Mouse (Mus musculus) limb, embryonic 11.5 days (tissue): ENCODE data around the gene Psmd5. TPM values are rescaled to one million over a fixed set of nuclear protein-coding genes. Genes with fewer than 3 reads are reported as not detected.
"Not testable (repeated sequence)": the region's sequence is repeated elsewhere in the genome, so short reads cannot be mapped to it uniquely, and the experiment has no call there.

ENCODE experiments used
- ATAC-seq: fragments of 200-750 bp; cut with Nextera tagmentation; 2 replicates; pipeline ENCODE4 v1.8.0; 2017; ENCODE audit warnings: low read depth; ENCODE audit not compliant: insufficient number of reproducible peaks, low FRiP score, low TSS enrichment
- DNase-seq: peaks from one replicate; pipeline ENCODE4 v3.0.0-alpha.2; 2015; ENCODE audit warnings: low spot score
- H3K27ac ChIP-seq: fragments of 300-500 bp; sonication (generic); replicated peaks from 2 replicates; pipeline ENCODE4 v1.5.1; 2014; ENCODE audit warnings: low read depth, mild to moderate bottlenecking, low read length
- H3K27me3 ChIP-seq: fragments of 300-500 bp; sonication (generic); 2 replicates; pipeline ENCODE4 v1.6.1; 2014; ENCODE audit warnings: mild to moderate bottlenecking, low read length, mixed read lengths; ENCODE audit not compliant: control insufficient read depth, insufficient read depth
- H3K36me3 ChIP-seq: fragments of 300-500 bp; sonication (generic); 2 replicates; pipeline ENCODE4 v1.6.1; 2014; ENCODE audit warnings: mild to moderate bottlenecking, low read length, moderate library complexity, mixed read lengths; ENCODE audit not compliant: control insufficient read depth, insufficient read depth
- H3K4me1 ChIP-seq: fragments of 300-500 bp; sonication (generic); 2 replicates; pipeline ENCODE4 v1.6.1; 2014; ENCODE audit warnings: low read length, mixed read lengths; ENCODE audit not compliant: control insufficient read depth, insufficient read depth
- H3K4me2 ChIP-seq: fragments of 300-500 bp; sonication (generic); 2 replicates; pipeline ENCODE4 v1.6.1; 2014; ENCODE audit warnings: low read depth, mild to moderate bottlenecking, moderate library complexity; ENCODE audit not compliant: severe bottlenecking
- H3K4me3 ChIP-seq: fragments of 300-500 bp; sonication (generic); 2 replicates; pipeline ENCODE4 v1.5.1; 2014; ENCODE audit warnings: low read depth, low read length
- H3K9ac ChIP-seq: fragments of 300-500 bp; sonication (generic); 2 replicates; pipeline ENCODE4 v1.6.1; 2014; ENCODE audit warnings: mild to moderate bottlenecking, low read length
- H3K9me3 ChIP-seq: fragments of 300-500 bp; sonication (generic); 2 replicates; pipeline ENCODE4 v1.6.1; 2016; ENCODE audit warnings: low read length; ENCODE audit not compliant: control insufficient read depth
- WGBS: fragments of 180-500 bp; shearing (Covaris S2); extraction: QIAGEN DNeasy Blood & Tissue Kit; methylation state at CpG from one replicate; pipeline ENCODE4 v1.1.7; 2014; 5-methylcytosine and 5-hydroxymethylcytosine counted together
- polyA plus RNA-seq: library from polyadenylated mRNA; unstranded; fragments of >200 nt; fragmentation: Nextera tagmentation; extraction: Ambion mirVana; gene quantifications from 2 replicates; pipeline ENCODE4 v1.2.1, GENCODE M21; 2014

Gene Psmd5
- polyA plus RNA-seq, 1 experiment from 2014 or later: 128 TPM

DNA sequence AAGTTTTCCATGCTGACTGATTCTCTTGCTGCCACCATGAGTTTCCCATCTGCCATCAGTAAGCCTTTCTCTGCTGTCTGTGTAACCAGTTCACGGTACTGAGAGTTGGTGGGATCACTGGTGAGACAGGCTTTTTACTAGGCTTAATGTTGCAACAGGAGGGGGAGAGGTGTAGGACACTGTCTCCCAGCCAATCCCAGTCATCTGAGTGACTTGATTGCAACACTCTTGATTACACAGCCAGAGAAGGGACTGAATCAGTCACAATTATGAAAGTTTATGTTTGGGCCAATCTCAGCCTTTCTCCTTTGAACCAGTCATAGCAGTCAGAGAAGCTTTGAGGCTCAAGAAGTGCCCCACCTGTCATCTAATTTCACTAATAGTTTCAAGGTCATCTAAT lies 46.7 kb downstream of the Psmd5 start:
- Histone ChIP-seq H3K36me3 (no peaks in the 10 kb centered on the region), H3K9ac (no peak overlapping the region), H3K27ac (no peak overlapping the region), H3K9me3 (no peaks in the 10 kb centered on the region), H3K4me2 (no peak overlapping the region), H3K4me3 (no peak overlapping the region), H3K27me3 (no peaks in the 10 kb centered on the region), H3K4me1 (peaks cover 4% of the 10 kb centered on the region; the same call in 1 of the 2 replicates)
- ATAC-seq: no peak
- 83% methylated on average over 1 of the region's 1 CpGs for WGBS
- no peak for DNase-seq

DNA sequence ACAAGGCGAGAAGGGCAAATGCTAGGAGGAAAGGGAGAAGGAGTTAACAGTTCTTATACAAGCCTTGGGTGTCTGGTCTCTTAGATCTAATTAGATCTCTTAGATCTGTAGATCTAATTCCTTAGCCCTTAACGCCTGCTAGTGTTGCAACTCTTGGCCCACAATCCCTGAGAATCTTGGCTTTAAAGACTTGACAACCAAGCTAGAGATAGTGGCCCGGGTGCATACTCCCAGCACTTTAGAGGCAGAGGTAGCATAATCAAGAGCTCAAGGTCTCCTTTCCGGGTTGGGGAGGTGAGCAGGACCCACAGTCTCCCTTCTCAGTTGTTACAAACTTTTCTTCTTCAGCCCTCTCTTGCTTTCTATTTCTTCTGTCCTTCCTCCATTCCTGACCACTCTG lies 47.2 kb downstream of the Psmd5 start:
- Histone ChIP-seq H3K27ac (no peak overlapping the region), H3K4me3 (no peak overlapping the region), H3K9me3 (no peaks in the 10 kb centered on the region), H3K36me3 (no peaks in the 10 kb centered on the region), H3K4me2 (no peak overlapping the region), H3K27me3 (no peaks in the 10 kb centered on the region), H3K9ac (no peak overlapping the region), H3K4me1 (peaks cover 4% of the 10 kb centered on the region; the same call in 1 of the 2 replicates)
- WGBS: 85% methylated on average over 4 of the region's 4 CpGs
- ATAC-seq: no peak
- no peak for DNase-seq

DNA sequence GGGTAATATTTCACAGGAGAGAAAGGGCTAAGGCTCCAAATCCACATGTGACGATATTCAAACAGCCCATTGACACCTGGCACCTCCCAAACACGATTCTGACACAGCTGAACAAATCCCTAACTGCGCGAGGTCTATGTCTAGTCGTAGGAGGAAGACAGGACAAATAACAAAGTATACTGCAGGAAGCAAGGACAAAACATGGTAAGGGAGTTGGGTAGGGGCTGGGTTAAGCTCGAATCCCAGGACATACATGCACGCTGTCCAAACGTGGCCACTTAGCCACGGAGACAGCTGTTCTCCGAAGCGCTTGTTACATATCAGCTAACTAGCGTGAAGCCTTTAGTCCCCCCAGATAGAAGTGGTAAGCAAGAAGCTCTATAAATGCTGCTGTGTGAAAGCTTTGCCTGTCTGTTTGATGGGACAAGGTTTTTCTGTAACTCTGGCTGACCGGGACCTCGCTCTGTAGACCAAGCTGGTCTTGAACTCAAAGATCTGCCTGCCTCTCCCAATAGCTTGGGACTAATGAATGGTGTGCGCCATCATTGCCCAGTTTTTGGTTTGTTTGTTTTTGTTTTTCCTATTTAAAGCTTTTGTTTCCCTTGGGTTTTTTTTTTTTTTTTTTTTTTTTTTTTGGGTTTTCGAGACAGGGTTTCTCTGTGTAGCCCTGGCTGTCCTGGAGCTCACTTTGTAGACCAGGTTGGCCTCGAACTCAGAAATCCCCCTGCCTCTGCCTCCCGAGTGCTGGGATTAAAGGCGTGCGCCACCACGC lies 48.1 kb downstream of the Psmd5 start:
- no peak overlapping the region for H3K27ac ChIP-seq
- H3K36me3 ChIP-seq: no peaks in the 10 kb centered on the region
- DNase-seq (peak; percentile 38), ATAC-seq (no peak)
- peak overlapping the region; percentile 81 for H3K4me2 ChIP-seq
- H3K27me3 ChIP-seq: no peaks in the 10 kb centered on the region
- 35% methylated on average over 20 of the region's 21 CpGs for WGBS
- H3K9ac ChIP-seq: peak overlapping the region; percentile 72
- H3K9me3 ChIP-seq: no peaks in the 10 kb centered on the region
- peak overlapping the region; percentile 70 for H3K4me3 ChIP-seq
- H3K4me1 ChIP-seq: peaks cover 4% of the 10 kb centered on the region; the same call in 1 of the 2 replicates

DNA sequence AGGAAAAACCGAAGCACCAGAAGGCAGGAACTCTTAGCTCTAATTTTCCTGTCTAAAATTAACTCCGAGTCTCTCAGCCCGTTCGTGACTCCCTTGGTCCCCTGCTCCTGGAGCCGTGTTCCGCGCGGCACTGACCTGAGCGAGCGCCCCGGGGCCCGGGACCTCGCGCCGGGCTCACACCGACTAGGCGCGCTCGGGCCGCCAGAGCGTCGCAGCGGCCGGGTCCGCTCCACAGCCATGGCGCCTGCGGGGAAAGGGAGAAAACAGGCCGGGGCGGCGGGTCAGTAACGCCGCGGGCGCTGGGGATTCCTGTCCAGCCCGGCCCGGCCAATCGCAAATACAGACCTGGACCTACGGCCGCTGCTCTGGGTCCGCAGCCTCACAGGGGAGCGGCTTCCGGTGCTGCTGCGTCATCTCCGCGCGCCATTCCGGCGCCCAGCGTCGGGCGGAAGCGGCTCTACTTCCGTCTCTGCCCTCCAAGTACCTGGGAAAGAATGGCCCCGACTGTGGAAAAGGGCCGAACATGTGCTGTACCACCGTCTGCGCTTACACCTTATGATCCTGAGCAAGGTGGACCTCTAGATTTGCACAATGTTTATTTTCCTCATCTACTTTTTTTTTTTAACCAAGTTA lies 48.8 kb downstream of the Psmd5 start, which contains the start of gene Fbxw2:
Gene Fbxw2, minus strand, starts transcription at position 485 of the 633 bp plus-strand sequence.
- Histone ChIP-seq H3K4me2 (peak within 1 kb of the TSS; percentile 81), H3K27ac (peak within 1 kb of the TSS; percentile 49; the same call in 1 of the 2 replicates), H3K9me3 (no peaks in the 10 kb centered on the region), H3K36me3 (no peaks in the 10 kb centered on the region; the same call in 1 of the 2 replicates), H3K9ac (peak within 1 kb of the TSS; percentile 72), H3K27me3 (no peaks in the 10 kb centered on the region), H3K4me3 (peak within 1 kb of the TSS; percentile 70), H3K4me1 (peaks cover 4% of the 10 kb centered on the region; the same call in 1 of the 2 replicates)
- peak; percentile 95 for DNase-seq
- under 1% methylated on average over 52 of the region's 57 CpGs for WGBS
- peak; percentile 96 for ATAC-seq

DNA sequence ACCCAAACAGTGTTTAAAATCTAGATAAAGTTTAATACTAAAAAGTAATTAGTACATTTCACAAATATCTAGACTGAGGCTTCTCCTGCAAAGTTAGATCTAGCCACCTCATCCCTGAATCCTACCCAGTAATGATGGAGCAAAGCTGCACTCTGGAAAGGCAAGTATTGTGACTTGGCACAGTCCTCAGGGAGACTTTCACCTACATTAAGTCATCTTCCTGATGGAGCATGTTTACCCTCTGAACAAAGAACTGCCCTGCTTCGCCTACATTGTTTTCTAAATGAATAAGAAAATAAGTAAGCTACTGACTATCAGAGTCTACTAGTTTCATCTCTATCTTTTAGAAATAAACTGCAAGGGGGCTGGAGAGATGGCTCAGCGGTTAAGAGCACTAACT lies 56.3 kb downstream of the Psmd5 start:
- WGBS: 97% methylated on average over 2 of the region's 2 CpGs
- H3K27me3 ChIP-seq: no peaks in the 10 kb centered on the region
- ATAC-seq: no peak
- H3K9me3 ChIP-seq: no peaks in the 10 kb centered on the region
- no peak overlapping the region for H3K4me3 ChIP-seq
- H3K9ac ChIP-seq: no peak overlapping the region
- H3K4me1 ChIP-seq: no peaks in the 10 kb centered on the region
- H3K4me2 ChIP-seq: no peak overlapping the region
- peaks cover 11% of the 10 kb centered on the region for H3K36me3 ChIP-seq
- H3K27ac ChIP-seq: no peak overlapping the region
- no peak for DNase-seq

DNA sequence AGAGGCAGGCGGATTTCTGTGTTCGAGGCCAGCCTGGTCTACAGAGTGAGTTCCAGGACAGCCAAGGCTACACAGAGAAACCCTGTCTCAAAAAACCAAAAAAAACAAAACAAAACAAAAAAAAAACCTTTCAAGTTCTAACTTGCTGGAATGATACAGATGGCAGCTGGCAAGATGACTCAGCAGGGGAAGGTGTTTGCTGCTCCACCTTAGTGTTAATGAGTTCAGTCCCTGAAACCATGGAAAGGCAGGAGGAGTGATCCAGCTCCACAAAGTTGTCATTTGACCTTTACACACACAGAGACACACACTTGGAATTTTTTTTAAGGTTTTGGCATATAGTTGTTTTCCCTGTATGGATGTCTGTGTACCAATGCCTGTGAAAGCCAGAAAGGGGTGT lies 58.9 kb downstream of the Psmd5 start:
- H3K4me1 ChIP-seq, H3K27me3 ChIP-seq, ATAC-seq, H3K4me2 ChIP-seq, H3K27ac ChIP-seq, H3K9ac ChIP-seq, H3K4me3 ChIP-seq, H3K9me3 ChIP-seq, DNase-seq: not testable (repeated sequence)
- WGBS: 94% methylated on average over 2 of the region's 2 CpGs
- peaks cover 11% of the 10 kb centered on the region for H3K36me3 ChIP-seq

DNA sequence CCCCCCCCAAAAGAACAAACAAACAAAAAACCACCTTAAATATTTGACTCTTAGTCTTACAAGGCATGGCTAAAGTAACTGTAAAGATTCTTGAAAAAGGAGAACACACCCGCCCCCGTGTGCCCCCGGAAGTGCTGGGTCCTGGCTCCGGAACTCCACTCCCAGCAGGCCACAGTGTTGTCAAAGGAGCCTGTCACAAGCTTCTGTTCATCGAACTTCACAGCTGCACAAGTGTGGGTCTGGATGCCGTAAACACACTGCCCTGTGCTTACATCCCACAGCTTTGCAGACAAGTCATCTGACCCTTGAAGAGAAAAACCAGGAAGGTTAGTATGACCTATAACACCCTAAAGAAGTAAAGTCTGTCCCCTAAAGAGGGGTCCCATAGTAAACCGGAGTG lies 62.1 kb downstream of the Psmd5 start:
- ATAC-seq (no peak), DNase-seq (no peak)
- Histone ChIP-seq H3K36me3 (peaks cover 8% of the 10 kb centered on the region), H3K27me3 (no peaks in the 10 kb centered on the region), H3K9ac (no peak overlapping the region), H3K4me3 (no peak overlapping the region), H3K4me1 (no peaks in the 10 kb centered on the region), H3K27ac (no peak overlapping the region), H3K9me3 (no peaks in the 10 kb centered on the region), H3K4me2 (no peak overlapping the region)
- WGBS: 81% methylated on average over 7 of the region's 7 CpGs

DNA sequence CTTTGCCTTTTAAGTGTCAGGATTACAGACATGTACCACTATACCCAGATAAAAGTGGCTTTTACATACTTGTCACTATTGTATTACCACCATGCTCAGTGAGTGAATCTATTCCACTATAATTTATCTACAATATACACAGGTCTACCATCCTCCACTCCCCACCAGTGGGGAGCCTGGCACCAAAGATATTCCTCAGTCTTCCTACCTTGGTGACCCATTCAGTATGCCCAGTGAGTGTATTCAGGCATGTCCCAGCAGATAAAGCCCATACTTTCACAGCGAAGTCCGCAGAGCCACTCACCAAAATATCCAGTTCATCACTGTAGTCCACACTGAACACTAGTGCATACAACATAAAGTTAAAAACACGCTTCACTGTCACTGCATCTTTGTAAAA lies 64.0 kb downstream of the Psmd5 start:
- Histone ChIP-seq H3K27me3 (no peaks in the 10 kb centered on the region), H3K27ac (no peak overlapping the region), H3K9ac (no peak overlapping the region), H3K4me1 (no peaks in the 10 kb centered on the region), H3K4me3 (no peak overlapping the region), H3K36me3 (peaks cover 4% of the 10 kb centered on the region), H3K9me3 (no peaks in the 10 kb centered on the region), H3K4me2 (no peak overlapping the region)
- ATAC-seq (no peak), DNase-seq (no peak)
- 91% methylated on average over 3 of the region's 3 CpGs for WGBS
